Mouse (Mus musculus) brain, embryonic 14.5 days (tissue): ENCODE results near the gene Gm10251. TPM values are rescaled to one million over a fixed set of nuclear protein-coding genes. Genes with fewer than 3 reads are reported as not detected.
"Not testable (repeated sequence)": the region's sequence is repeated elsewhere in the genome, so short reads cannot be mapped to it uniquely, and the experiment has no call there.

Experiments used
- DNase-seq: peaks from one replicate; pipeline ENCODE4 v3.0.0-alpha.2; 2011; ENCODE audit warnings: low read depth
- CTCF ChIP-seq: fragments of 200-500 bp; IDR thresholded peaks from 2 replicates; pipeline ENCODE4 v1.5.1; 2012; ENCODE audit warnings: inconsistent platforms, mild to moderate bottlenecking, moderate library complexity, borderline replicate concordance; ENCODE audit not compliant: insufficient read depth, insufficient read length; ENCODE audit errors: extremely low read depth
- polyA plus RNA-seq: library from polyadenylated mRNA; depleted of rRNA; stranded (reverse); fragments of >200 nt; gene quantifications from 2 replicates; pipeline ENCODE4 v1.2.3, GENCODE M21; 2012; rRNA removed

The Gm10251 gene
- polyA plus RNA-seq: not detected in 2 replicates

DNA sequence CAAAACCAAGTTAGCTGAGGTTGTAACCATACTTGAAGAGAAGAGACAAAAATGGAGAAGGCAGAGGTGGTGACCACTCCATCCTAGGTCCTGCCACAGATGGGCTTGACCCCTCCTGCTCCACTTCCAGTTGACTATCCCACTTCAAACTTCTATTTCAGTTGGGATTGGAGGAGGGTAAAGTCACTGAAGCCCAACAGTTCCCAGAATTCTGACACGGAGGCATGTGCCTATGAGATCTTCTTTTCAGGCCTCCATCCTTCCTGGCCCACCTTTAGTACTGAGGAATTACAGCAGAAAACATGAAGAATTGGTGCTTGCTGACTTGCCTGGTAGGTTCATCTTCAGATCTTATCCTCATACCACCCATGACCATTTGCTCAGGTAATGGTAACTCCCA is at the start of gene Gm10251:
Gene Gm10251, minus strand, starts transcription at position 101 of the 400 bp plus-strand sequence.
- not testable (repeated sequence) for DNase-seq

DNA sequence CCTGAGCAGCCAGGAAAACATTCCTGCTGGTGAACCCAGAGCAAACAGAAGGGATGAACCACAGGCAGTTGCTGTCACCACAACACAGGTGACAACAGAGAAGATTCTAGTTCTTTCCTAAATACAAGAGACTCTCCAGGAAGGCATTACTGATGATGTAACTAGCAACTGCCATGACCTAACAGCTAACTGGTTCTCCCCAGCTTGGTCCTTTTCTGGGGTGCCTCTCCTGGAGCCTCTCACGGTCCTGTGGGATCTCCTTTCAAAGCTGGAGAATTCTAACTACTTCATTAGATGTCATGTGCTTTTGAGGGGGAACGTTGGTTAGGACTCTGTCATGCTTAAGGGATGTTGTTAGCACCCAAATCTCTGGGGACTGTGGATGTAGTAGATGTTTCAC is 36.2 kb upstream of the Gm10251 start, which contains the start of gene Gm8050:
Gene Gm8050, minus strand, starts transcription at position 101 of the 400 bp plus-strand sequence.
- not testable (repeated sequence) for DNase-seq

DNA sequence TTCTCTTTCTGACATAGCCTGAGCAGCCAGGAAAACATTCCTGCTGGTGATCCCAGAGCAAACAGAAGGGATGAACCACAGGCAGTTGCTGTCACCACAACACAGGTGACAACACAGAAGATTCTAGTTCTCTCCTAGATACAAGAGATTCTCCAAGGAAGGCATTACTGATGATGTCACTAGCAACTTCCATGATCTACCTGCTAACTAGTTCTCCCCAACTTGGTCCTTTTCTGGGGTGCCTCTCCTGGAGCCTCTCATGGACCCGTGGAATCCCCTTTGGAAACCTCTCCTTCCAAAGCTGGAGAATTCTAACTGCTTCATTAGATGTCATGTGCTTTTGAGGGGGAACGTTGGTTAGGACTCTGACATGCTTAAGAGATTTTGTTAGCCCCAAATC is 61.7 kb downstream of the Gm10251 start, which contains the start of gene Gm3460:
Gene Gm3460, minus strand, starts transcription at position 101 of the 400 bp plus-strand sequence.
- DNase-seq: not testable (repeated sequence)

DNA sequence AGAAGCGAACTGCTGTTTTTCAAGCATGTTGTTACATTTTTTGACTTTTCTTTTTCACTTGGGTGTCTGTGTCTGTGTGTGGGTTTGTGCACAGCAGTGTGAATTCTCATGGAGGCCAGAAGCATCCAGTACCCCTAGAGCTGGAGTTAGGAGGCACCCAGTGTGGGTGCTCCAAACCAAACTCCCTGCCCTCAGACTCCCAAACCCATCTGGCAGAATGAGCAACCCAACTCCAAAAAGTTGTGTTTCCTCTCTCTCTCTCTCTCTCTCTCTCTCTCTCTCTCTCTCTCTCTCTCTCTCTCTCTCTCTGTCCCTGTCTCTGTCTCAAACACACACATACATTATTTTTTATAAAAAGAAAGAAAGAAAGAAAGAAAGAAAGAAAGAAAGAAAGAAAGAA is 77.5 kb downstream of the Gm10251 start:
- DNase-seq: not testable (repeated sequence)

DNA sequence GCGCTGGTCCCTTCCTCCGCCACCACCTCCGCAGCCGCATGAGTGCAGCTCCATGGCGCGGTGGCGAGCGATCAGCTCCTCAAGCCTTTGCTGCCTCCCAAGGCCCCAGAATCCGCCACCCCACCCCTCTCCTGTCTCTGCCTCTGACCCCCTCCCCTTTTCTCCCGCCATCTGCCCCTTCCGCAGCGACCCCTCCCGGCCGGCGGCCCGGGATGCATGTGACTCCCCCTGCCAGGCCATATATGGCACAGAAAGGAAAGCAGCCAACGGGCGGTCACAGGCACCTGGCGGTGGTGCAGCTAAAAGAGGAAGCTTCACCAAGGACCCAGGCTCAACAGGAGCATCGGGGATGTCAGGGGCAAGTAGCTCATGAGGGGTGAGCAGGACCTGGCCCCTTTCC is 79.0 kb downstream of the Gm10251 start:
- peak; percentile 75 for DNase-seq
- TF ChIP-seq CTCF: peak; percentile 26; the same call in 1 of the 2 replicates

DNA sequence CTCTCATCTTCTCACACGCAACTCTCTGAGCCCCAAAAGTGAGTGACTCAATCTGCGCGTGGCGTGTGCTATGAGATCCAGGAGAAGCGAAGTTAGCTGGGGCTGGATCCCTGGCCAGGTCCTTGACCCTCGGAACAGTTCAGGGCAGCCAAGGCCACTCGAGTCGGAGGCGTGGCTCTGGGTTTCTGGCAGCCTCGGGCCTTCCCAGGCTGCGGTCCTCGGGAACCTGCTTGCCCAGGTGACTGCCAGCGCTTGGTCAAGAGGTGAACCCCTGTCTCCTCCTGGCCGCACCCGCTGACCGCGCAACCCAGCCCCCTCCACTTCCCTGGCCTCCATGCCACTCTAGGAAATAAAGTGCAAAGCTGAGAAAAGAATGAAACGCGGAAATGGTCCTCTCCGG is 79.4 kb downstream of the Gm10251 start:
- peak; percentile 5 for DNase-seq

DNA sequence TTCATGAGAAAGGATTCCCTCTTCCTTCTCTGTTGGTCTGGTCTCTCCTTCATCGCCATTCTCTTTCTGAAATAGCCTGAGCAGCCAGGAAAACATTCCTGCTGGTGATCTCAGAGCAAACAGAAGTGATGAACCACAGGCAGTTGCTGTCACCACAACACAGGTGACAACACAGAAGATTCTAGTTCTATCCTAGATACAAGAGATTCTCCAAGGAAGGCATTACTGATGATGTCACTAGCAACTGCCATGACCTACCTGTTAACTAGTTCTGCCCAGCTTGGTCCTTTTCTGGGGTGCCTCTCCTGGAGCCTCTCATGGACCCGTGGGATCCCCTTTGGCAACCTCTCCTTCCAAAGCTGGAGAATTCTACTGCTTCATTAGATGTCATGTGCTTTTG is 93.5 kb downstream of the Gm10251 start, which contains the start of gene Gm3629:
Gene Gm3629, minus strand, starts transcription at position 101 of the 400 bp plus-strand sequence.
- DNase-seq: not testable (repeated sequence)

Other genes with a start within 250 kb of the Gm10251 start
- gene Gm3594, start 239.6 kb downstream of the Gm10251 start, polyA plus RNA-seq: not detected in 2 replicates
- not detected in 2 replicates for gene Gm8356, start 146.9 kb downstream of the Gm10251 start, polyA plus RNA-seq
- 0.71 and 1.2 TPM in 2 replicates for gene Gm3629, start 93.6 kb downstream of the Gm10251 start, polyA plus RNA-seq
- 0.73 and 0.85 TPM in 2 replicates for gene Gm3460, start 61.8 kb downstream of the Gm10251 start, polyA plus RNA-seq
- not detected in 2 replicates for gene Gm8050, start 36.1 kb upstream of the Gm10251 start, polyA plus RNA-seq
- gene Gm3636, start 58.2 kb upstream of the Gm10251 start, polyA plus RNA-seq: 26.3 and 26.5 TPM in 2 replicates
- 0.05 TPM in 1 of 2 replicates, not detected in the other for gene Gm8362, start 90.2 kb upstream of the Gm10251 start, polyA plus RNA-seq
- not detected in 2 replicates for gene Gm3642, start 156.1 kb upstream of the Gm10251 start, polyA plus RNA-seq
- 8.5 TPM in 2 replicates for gene Gm3667, start 205.8 kb upstream of the Gm10251 start, polyA plus RNA-seq